Mouse (Mus musculus) embryo, embryonic 10 days (tissue): ENCODE results near the gene Pdf.
"Not testable (repeated sequence)": the region's sequence is repeated elsewhere in the genome, so short reads cannot be mapped to it uniquely, and the experiment has no call there.

Experiments
- DNase-seq: peaks from one replicate; pipeline ENCODE4 v3.0.0-alpha.2; 2015; ENCODE audit warnings: low spot score

Gene Pdf

DNA sequence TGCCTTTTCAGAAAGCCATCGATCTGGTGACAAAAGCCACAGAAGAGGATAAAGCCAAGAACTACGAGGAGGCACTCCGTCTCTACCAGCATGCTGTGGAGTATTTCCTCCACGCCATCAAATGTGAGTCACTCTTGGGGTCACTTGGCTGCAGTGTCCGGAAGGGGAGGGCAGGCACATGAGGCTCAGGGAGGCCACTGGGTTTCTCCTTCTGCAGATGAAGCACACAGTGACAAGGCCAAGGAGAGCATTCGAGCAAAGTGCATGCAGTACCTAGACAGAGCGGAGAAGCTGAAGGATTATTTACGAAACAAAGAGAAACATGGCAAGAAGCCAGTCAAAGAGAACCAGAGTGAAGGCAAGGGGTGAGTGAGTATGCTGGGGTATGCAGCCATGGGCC, 11.8 kb downstream of the Pdf start:
- no peak for DNase-seq

DNA sequence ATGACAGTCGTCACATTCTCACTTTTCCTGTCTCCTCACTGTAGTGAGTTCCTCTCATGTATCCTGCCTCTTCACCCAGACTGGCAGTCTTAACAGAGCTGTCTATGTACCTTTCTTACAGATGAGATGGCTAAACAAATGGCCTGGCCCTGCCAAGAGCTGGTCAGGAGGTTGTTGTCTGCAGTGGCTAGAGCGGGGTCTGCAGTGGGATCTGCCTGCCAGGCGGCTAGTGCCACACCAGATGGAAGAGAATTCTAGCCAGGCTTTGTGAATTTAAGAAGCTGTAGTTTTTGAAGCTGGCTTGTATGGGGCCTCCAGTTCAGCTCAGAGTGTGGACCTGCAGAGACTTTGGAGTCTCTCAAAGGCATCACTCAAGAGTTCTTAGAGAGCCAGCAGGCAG, 12.8 kb downstream of the Pdf start:
- no peak for DNase-seq

DNA sequence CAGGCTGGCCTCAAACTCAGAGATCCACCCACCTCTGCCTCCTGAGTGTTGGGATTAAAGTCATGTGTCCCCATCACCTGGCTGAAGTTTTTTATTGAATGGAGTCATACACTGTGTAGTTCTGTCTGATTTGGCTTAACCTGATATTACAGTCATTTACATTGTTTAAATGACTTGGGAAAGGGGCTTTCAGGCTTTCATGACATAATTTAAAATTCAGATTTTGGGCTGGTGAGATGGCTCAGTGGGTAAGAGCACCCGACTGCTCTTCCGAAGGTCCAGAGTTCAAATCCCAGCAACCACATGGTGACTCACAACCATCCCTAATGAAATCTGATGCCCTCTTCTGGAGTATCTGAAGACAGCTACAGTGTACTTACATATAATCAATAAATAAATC, 14.8 kb downstream of the Pdf start:
- not testable (repeated sequence) for DNase-seq

DNA sequence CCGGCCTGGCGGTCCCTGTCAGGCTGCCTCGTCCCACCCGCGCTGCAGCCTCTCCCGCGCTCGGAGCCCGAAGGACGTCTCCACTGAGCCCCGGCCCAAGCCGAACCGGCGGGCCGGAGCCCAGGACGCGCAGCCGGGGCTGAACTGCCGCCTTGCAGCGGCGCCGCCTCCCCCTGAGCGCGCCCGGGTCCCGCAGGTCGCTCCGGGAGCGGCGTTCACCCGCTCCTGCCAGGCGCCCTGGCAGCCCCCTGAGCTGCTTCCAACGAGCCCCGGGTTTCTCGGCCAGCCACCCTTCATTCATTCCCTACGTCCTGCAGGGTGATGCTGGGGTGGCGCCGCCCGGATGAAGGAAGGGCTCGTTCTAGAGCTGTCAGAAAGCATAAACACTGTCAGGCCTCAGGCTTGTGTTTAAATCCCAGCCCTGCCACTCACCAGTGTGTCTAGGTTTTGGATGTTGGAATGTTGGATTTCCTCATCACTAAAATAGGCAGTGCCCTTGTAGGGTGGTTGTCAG, 16.8 kb downstream of the Pdf start:
- DNase-seq, result peak; percentile 32

DNA sequence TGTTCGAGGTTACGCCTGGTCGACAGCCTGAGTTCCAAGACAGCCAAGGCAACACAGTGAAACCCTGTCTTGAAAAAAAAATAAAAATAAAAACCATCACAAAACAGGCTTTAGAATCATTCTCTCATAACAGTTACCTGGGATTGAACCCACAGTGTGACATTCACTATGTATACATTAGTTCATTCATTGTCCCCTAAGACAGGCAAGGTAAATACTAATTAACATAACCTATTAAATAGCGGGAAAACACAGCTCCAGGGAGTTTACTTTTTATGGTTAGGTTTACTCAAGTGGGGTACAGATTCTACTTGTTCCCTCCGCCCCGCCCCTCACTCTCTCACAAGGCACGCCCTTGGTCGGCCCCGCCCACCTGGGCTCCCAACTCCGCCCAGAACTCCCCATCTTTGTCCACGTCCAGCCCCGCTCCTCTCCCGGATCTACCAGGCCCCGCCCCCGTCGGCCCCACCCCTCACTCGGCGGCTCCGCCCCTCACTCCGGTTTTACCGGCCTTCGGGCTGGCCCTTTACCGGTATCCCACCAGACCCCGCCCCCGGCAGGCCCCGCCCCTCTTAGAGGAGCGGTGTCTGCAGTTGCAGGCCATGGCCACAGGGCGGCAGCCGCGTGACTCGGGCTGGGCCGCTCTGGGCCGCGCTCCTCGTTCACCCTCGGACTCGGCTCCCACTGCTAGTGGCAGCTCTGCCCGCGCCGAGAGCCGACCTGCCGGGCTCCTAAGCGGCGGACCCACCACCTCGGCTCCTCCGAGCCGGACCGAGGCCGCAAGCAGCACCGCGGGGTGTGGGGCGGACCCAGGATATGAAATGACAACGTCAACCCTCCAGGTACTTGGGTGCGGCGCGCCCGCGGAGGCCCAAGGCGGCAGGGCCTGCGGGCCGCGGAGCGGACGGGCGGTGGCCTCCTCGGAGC, 17.5 kb downstream of the Pdf start, which contains the start of gene Vps4a:
Gene Vps4a, plus strand, starts transcription at position 573 of the 927 bp plus-strand sequence.
- peak; percentile 95 for DNase-seq

DNA sequence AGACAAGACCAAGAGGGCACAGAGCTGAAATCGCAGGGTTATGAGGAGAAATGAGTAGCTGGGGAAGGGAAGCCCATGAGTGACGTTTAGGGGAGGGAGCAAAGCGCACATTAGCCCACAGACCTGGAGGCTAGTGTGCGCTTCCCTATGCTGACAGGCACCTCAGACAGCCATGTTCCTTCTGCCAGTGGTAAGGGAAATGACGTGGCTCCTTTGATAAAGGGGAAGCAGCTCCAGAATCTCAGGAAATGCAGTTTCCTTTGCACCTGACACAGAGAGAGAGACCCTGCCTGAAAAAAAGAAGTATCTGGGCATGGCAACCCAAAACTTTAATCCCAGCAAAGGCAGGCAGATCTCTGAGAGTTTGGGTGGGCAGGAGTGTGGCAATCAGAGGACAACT, 18.4 kb downstream of the Pdf start:
- no peak for DNase-seq

DNA sequence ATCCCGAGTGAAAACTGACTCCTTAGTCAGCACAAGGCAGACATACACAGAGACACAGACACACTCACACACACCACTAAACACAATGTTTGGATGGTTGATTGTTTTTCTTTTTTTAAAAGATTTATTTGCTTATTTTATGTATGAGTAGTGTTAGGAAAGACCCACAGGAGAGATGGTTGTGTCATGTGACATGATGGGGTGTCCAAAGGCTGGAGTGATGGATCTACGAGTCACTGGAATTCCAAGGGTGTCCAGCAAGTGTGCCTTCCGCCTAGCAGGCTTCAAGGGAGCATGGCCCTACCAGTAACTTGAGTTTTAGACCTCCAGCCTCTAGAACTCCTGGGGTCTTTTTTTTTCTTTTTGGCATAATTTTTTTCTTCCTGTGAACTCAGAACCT, 19.1 kb downstream of the Pdf start:
- DNase-seq, result no peak

DNA sequence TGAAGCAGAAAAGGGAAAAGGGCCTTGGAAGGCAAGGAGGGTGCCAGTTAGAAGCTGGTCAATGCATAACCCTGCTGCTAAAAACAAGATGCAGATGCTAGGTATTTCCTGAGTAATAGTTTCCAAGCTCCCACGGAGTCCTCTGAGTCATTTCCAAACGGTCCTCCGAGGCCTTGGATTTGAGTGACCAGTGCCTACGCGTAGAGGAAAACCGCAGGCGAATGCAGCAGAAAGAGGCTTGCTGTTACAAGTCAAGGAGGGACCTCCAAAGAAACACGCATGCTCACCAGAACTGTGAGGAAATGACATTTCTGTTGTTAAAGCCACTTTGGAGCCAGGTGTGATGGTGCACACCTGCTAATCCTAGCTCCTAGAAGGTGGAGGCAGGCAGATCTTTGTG, 24.9 kb downstream of the Pdf start:
- DNase-seq, result no peak

DNA sequence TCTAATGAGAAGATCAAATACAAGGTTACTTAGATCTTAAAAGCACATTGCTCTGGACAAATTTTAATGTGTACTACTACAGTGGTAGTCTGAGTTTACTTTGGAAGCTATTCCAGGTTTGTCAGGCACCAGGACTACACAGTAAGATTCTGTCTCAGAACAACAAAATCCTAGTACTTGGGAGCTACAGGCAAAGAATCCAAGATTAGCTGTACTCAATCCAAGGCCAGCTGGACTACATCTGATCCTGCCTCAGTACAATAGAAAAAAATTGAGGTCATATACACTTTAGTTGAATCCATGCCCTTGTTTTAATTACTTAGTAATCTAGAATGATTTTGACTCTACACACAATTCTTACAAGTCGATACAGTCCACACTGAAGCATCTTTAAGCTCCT, 33.5 kb downstream of the Pdf start:
- no peak for DNase-seq

DNA sequence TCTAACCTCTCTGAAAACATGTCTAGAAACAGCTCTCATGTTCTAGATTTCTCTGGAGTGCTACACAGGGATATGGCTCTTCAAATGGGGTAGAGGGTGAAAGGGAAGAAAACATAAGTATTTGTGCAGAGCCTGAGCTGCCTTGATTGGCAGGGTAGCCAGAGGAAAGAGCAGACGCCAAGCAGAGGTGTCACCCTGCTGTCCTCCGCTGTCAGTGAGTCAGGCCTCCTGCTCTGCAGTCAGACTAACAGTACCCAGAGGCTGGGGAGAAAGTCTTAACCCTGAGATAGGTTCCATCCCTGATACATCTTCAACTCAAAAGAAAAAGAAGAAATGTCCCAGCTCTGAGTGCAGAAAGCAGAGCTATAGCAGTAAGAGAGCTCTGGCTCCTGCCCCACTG, 35.7 kb downstream of the Pdf start:
- no peak for DNase-seq

DNA sequence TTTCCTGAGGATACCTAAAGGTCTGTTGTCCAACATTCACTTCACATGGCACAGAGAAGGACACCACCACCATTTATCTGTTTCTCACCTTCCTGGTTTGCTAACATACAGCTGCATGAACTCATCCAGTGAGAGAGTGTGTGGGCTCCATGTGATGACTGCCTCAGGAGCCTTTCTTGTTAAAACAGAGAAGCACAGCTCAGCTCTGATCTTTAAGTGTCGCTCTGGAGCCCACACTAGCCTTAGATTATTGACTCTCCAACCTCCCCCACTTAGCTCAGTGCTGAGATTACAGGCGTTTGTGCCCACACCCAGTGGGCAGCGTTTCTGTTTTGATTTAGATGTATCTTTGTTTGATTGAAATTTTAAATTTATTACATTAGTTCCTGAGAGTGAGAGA, 40.6 kb downstream of the Pdf start:
- no peak for DNase-seq

DNA sequence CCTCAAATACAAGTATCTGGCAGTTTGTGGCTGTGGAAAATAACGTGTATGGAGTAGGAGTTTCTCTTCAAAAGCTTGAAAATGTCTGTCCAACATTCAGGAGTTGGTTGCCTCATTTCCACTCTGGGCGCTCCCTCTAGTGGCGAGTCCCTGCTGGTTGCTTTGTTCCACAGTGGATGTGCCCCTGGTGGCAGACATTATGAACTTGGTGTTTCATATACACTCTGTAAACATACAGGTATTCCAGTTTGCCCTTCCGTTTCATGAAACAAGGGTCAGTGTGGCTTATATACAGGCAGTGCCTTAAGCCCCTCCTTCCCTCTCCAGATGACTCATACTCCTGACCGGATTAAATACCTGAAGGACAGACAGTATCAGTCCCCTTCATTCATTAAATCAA, 45.9 kb downstream of the Pdf start:
- DNase-seq, result peak; percentile 88

DNA sequence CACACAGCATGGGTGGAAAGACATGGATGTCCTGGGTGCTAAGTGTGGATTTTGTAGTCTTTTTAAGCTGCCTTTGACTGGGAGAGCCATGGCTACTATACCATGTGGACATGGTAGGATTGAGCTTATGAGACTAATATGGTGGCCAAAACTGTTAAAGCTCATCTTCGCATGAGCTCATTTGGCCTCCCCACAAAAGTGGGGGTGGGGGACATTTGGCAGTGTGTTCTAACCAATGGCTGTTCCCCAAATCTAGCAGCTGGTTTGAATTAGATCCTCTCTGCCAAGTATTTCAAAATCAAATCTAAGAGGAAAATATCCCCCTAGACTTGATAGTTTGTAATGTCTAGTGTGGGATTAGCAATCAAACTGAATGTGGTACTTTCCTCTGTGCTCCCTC, 49.3 kb downstream of the Pdf start:
- DNase-seq, result no peak

DNA sequence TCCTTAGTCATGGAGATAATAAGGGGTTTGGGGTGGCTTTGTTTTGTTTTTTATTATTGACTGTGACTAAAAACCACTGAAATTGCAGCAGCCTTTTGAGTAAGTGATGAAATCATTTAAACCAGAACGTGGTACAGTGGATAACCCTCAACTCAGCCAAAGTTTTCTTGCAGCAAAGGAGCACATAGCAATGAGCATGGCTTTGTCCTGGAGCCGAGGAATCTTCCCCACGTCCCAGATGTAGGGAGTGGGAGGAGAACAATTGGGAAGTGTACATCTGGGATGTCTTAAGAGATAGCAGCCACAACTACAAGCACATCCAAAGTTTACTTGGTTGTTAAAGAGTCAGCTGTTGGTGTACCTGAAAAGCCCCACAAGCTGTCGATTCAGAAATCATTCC, 51.0 kb downstream of the Pdf start:
- DNase-seq, result no peak

DNA sequence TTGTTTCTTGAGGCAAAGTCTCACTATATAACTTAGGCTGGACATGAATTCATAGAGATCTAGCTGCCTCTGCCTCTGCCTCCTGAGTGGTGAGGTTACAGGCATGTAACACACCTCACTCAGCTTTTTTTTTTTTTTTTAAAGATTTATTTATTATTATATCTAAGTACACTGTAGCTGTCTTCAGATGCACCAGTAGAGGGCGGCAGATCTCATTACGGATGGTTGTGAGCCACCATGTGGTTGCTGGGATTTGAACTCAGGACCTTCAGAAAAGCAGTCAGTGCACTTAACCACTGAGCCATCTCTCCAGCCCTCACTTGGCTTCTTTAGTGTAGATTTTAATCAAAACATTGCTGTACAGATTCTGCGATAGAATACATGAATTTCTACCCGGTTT, 52.1 kb downstream of the Pdf start:
- DNase-seq, result not testable (repeated sequence)
